Mouse (Mus musculus): Measurements from ENCODE around the gene 4930535I16Rik.

DNA sequence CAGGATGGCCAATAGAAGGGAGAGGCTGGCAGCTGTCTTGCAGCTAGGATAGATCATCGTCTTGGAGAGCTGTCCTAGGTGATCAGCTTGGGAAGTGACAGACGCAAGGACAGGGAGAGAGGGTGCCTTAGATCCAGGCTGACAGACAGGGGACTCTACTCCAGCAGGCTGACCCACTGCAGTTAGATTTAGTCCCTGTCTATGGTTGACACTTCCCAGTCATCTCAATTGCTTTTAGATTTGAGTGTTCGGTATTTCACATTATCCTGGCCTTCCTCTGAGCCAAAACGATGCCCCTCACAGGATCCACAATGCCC, 39.6 kb upstream of the 4930535I16Rik start:
- no peak for TF ChIP-seq POLR2A (IDR thresholded peaks at IDR 0.05; ENCODE audit: extremely low read depth, insufficient read depth, low read length)
- no peak for TF ChIP-seq CTCF (IDR thresholded peaks at IDR 0.05; ENCODE audit: extremely low read depth, insufficient read depth, low read length)

Data from cortical plate, adult 2 months (tissue).